Mouse (Mus musculus) stomach, embryonic 14.5 days (tissue): ENCODE measurements around the gene Tmc8. TPM values are rescaled to one million over a fixed set of nuclear protein-coding genes. Genes with fewer than 3 reads are reported as not detected.

ENCODE experiments used
- ATAC-seq: fragments of 200-750 bp; cut with Nextera tagmentation; 2 replicates; pipeline ENCODE4 v1.8.0; 2017; ENCODE audit warnings: low read depth, moderate TSS enrichment; ENCODE audit not compliant: insufficient number of reproducible peaks, insufficient read depth, low FRiP score
- H3K27ac ChIP-seq: fragments of 300-500 bp; sonication (generic); 2 replicates; pipeline ENCODE4 v1.5.1; 2014; ENCODE audit warnings: mild to moderate bottlenecking, low read length, moderate library complexity, mixed read lengths
- H3K27me3 ChIP-seq: fragments of 300-500 bp; sonication (generic); 2 replicates; pipeline ENCODE4 v1.6.1; 2014; ENCODE audit warnings: low read length, control low read depth, mixed read lengths; ENCODE audit not compliant: control insufficient read depth, insufficient read depth
- H3K36me3 ChIP-seq: fragments of 300-500 bp; sonication (generic); 2 replicates; pipeline ENCODE4 v1.6.1; 2014; ENCODE audit warnings: mild to moderate bottlenecking, control low read depth, low read length, moderate library complexity, mixed read lengths; ENCODE audit not compliant: control insufficient read depth, insufficient read depth
- H3K4me1 ChIP-seq: fragments of 300-500 bp; sonication (generic); 2 replicates; pipeline ENCODE4 v1.6.1; 2014; ENCODE audit warnings: low read length, control low read depth, mixed read lengths; ENCODE audit not compliant: control insufficient read depth, insufficient read depth
- H3K4me2 ChIP-seq: fragments of 300-500 bp; sonication (generic); replicated peaks from 2 replicates; pipeline ENCODE4 v1.6.1; 2014; ENCODE audit warnings: low read depth, low read length, control low read depth
- H3K4me3 ChIP-seq: fragments of 300-500 bp; sonication (generic); 2 replicates; pipeline ENCODE4 v1.5.1; 2014; ENCODE audit warnings: low read depth, low read length, control low read depth
- H3K9ac ChIP-seq: fragments of 300-500 bp; sonication (generic); replicated peaks from 2 replicates; pipeline ENCODE4 v1.6.1; 2014; ENCODE audit warnings: low read depth, mild to moderate bottlenecking, control low read depth, low read length, moderate library complexity, mixed read lengths
- H3K9me3 ChIP-seq: fragments of 300-500 bp; sonication (generic); 2 replicates; pipeline ENCODE4 v1.6.1; 2016; ENCODE audit warnings: low read depth, low read length, control low read depth; ENCODE audit not compliant: control insufficient read depth
- WGBS: fragments of 180-500 bp; shearing (Covaris S2); extraction: QIAGEN DNeasy Blood & Tissue Kit; methylation state at CpG from one replicate; pipeline ENCODE4 v1.1.7; 2014; 5-methylcytosine and 5-hydroxymethylcytosine counted together
- polyA plus RNA-seq: library from polyadenylated mRNA; unstranded; fragments of >200 nt; fragmentation: Nextera tagmentation; extraction: Ambion mirVana; gene quantifications from 2 replicates; pipeline ENCODE4 v1.2.1, GENCODE M21; 2014

Tmc8 gene
- polyA plus RNA-seq, 1 experiment from 2014 or later = 1.7 TPM

DNA sequence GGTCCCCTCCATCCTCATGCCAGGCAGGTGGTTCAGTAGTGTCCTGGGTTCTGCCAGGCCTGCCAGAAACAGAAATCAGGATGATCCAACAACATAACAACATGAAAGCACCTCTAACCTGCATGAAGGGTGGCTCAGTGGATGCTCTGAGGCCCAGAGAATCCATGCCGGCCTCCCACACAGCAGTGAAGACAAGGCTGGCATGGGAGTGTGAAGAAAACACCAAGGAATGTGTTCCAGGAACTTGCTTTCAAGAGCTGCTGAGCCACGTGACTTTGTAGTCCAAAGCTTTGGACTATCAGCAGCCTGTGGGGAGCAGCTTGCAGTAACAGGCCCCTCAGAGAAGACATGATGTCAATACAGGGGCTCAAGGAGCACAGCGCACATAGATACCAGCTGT, 15.6 kb upstream of the Tmc8 start:
- Histone ChIP-seq H3K4me1 (peaks cover 6% of the 10 kb centered on the region; the same call in 1 of the 2 replicates), H3K36me3 (peaks cover 27% of the 10 kb centered on the region), H3K27me3 (no peaks in the 10 kb centered on the region), H3K9me3 (no peaks in the 10 kb centered on the region), H3K9ac (no peak overlapping the region), H3K27ac (no peak overlapping the region), H3K4me3 (no peak overlapping the region), H3K4me2 (no peak overlapping the region)
- WGBS = 82% methylated on average over 3 of the region's 3 CpGs
- no peak for ATAC-seq

DNA sequence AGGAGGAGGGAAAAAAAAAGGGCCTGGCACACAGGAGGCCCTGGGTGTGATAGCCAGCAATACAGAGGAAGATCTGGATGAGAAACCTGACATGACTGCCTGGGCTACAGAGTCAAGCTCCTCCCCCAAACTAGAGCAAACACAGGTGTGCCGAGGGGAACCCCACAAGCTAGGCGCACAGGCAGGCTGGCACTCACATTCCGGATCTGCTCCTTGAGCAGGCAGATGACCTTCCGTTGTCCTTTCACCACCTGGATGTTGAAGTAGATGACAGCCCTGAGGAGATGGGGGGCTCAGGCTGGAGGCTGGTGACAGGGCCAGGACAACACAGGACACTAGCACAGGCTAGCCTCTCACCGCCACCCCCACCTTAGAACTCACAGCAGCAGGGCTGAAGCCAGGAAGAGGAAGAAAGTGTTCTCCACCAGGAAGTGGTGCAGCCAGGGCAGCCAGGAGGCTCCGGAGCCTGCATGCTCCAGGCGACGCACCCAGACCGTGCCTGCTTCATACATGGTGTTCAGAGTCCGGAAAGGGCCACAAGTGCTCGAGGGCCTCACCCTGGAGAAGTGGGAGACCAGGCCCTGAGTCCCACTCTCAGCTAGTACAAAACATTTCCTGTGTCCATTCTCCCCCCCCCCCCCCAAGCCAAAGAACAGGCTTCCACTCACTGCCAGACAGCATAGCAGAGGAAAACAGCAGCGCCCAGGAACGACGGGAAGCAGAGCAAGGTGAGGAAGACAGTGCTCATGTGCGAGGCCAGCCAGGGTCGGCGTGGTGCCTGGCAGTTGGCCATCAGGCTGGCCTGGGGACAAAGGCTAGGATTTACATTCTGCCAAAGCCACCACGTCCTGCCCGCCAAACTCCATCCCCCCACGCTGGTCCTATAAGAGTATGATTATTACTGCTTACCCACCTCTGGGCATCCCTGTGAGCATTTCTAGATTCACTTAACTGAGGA, 12.9 kb upstream of the Tmc8 start:
- WGBS = 83% methylated on average over 20 of the region's 20 CpGs
- Histone ChIP-seq H3K27me3 (no peaks in the 10 kb centered on the region), H3K4me3 (no peak overlapping the region), H3K9ac (no peak overlapping the region), H3K36me3 (peaks cover 24% of the 10 kb centered on the region), H3K27ac (no peak overlapping the region), H3K9me3 (no peaks in the 10 kb centered on the region), H3K4me2 (no peak overlapping the region), H3K4me1 (peaks cover 6% of the 10 kb centered on the region; the same call in 1 of the 2 replicates)
- ATAC-seq = no peak

DNA sequence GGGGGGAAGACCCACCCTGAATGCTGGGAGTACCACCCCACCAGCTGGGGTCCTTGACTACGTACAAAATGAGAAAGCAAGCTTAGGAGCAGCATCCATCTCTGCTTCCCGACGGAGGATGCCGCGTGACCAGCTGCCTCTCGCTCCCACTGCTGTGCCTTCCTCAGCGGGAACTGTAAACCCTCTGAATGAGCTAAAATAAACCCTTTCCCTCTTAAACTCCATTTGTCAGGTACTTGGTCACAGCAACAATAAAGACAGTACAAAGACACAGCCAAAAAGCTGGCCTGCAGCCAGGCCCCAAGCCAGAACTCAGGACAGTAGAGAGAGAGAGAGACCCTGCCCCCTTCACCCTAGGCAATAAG, 12.2 kb upstream of the Tmc8 start:
- no peak for ATAC-seq
- H3K4me3 ChIP-seq = no peak overlapping the region
- no peaks in the 10 kb centered on the region for H3K9me3 ChIP-seq
- H3K27me3 ChIP-seq = no peaks in the 10 kb centered on the region
- H3K27ac ChIP-seq = no peak overlapping the region
- peaks cover 21% of the 10 kb centered on the region for H3K36me3 ChIP-seq
- H3K9ac ChIP-seq = no peak overlapping the region
- peaks cover 6% of the 10 kb centered on the region; the same call in 1 of the 2 replicates for H3K4me1 ChIP-seq
- WGBS = 84% methylated on average over 7 of the region's 7 CpGs
- no peak overlapping the region for H3K4me2 ChIP-seq

DNA sequence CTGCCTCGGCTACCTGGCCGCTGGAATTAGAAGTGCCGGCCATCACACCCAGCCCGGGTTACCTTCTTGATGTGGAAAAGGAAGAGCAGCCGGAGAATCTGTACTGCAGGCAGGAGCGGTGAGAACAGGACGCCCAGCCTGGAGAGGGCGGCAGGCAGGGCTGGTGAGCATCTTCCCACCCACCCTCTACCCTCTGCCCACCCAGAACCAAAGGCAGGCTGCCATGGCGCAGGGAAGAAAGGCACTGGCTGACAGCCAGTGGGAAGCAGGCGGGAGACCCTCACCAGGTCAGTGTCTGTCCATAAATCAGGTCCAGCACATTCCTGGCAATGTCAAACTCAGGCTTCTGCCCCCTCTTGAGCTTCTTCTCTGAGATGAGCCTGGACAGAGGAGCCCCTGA, 11.5 kb upstream of the Tmc8 start:
- H3K27me3 ChIP-seq = no peaks in the 10 kb centered on the region

DNA sequence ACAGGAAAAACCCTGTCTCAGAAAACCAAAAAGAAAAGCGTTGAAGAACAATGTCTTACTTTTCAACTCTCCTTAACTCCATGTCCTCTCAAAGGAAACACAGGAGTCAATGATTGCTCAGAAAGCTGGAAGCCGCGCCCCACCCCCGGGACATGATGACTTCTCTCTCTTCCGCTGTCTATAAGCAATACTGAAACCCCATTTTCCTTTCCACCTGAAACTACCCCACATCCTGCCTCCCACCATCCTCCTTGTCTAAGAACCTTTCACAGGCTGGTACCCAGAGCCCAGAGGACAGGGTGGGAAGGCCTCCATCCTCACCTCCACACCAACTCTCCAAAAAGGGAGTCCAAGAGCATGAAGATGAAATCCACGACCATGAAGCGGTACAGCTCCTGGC, 9.5 kb upstream of the Tmc8 start:
- Histone ChIP-seq H3K27me3 (no peaks in the 10 kb centered on the region), H3K36me3 (peaks cover 8% of the 10 kb centered on the region; the same call in 1 of the 2 replicates)
- WGBS = 91% methylated on average over 7 of the region's 7 CpGs

More for the DNA sequence above, 11.5 kb upstream of the Tmc8 start:
- Histone ChIP-seq H3K4me1 (peaks cover 6% of the 10 kb centered on the region; the same call in 1 of the 2 replicates), H3K9me3 (no peaks in the 10 kb centered on the region), H3K4me3 (no peak overlapping the region), H3K36me3 (peaks cover 15% of the 10 kb centered on the region; the same call in 1 of the 2 replicates), H3K27ac (no peak overlapping the region), H3K9ac (no peak overlapping the region), H3K4me2 (no peak overlapping the region)
- no peak for ATAC-seq
- 71% methylated on average over 10 of the region's 10 CpGs for WGBS

DNA sequence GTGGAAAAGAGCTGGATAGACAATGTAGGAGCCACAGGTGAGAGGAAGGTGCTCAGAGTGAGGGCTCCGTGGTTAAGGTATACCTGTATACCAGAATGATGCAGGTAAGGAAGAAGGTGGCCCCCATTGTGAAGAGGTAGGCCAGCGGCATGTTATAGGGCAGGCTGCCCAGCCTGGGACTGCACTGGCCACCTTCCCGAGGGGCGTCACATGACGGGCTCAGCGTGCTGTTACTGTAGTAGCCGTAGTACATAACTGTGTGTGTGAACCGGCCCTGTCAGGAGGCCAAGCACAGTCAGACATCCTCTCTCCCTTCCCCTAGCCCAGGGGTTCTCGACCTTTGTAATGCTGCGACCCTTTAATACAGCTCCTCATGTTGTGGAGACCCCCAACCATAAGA, 7.0 kb upstream of the Tmc8 start:
- Histone ChIP-seq H3K27ac (no peak overlapping the region), H3K4me3 (no peak overlapping the region), H3K9ac (no peak overlapping the region), H3K4me1 (peaks cover 15% of the 10 kb centered on the region), H3K36me3 (peaks cover 8% of the 10 kb centered on the region; the same call in 1 of the 2 replicates), H3K9me3 (no peaks in the 10 kb centered on the region), H3K4me2 (no peak overlapping the region), H3K27me3 (no peaks in the 10 kb centered on the region)
- 93% methylated on average over 10 of the region's 10 CpGs for WGBS
- ATAC-seq = no peak

More for the DNA sequence above, 9.5 kb upstream of the Tmc8 start:
- ATAC-seq = no peak
- Histone ChIP-seq H3K4me2 (no peak overlapping the region), H3K9me3 (no peaks in the 10 kb centered on the region), H3K9ac (no peak overlapping the region), H3K27ac (no peak overlapping the region), H3K4me3 (no peak overlapping the region), H3K4me1 (peaks cover 6% of the 10 kb centered on the region; the same call in 1 of the 2 replicates)

DNA sequence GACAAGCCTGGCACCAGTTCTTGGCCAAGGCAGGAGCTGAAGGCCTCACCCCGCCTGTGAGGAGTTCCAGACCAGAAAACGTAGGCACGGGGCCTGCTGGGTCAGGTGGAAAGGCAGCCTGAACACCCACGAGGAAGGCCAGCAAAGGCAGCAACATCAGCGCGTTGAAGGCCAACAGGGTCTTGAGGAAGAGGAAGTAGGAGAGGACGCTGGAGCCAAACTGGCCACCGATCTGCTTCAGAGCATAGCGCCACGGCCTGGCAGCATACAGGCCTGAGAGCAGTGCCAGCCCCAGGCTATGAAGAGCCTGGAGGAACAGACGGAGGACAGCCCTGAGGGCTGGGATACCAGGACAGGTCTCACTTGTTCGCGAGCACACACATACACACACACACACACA, 6.3 kb upstream of the Tmc8 start:
- H3K4me2 ChIP-seq = no peak overlapping the region
- 90% methylated on average over 13 of the region's 13 CpGs for WGBS
- H3K27me3 ChIP-seq = no peaks in the 10 kb centered on the region
- H3K4me3 ChIP-seq = no peak overlapping the region
- H3K27ac ChIP-seq = no peak overlapping the region
- no peak for ATAC-seq
- H3K9me3 ChIP-seq = no peaks in the 10 kb centered on the region
- peaks cover 8% of the 10 kb centered on the region; the same call in 1 of the 2 replicates for H3K36me3 ChIP-seq
- H3K4me1 ChIP-seq = peaks cover 21% of the 10 kb centered on the region
- H3K9ac ChIP-seq = no peak overlapping the region

DNA sequence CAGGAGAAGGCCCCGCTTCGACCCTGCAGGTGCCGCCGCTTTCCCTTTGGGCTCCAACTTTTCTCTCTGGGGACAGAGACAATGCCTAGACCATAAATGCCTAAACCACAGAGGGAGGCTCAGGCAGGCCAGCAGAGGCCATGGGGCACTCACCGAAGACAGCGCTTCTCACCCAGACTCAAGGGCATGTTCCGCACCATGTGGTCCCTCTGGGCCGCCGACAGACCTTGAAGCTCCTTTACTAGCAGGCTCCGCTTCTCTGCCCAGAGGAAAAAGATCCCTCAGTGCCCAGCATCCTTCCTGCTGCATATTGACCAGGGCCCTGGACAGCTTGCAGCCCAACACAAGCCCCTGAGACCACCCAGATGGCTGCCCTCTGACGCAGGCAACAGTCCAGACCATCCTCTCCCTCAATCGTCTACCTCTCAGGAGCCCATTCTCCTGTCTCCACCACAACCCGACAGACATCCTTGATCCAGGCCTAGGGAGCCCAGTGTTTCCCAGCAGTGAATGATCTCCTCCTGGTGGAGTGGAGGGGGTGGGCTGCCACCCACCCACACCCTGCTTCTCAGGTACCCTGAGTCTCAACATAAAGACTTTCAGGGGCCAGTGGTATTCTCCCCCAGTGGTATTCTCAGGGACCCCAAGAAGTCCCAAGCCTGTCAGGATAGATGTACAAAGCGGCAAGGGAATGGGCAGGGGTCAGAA, 5.6 kb upstream of the Tmc8 start:
- no peak overlapping the region for H3K4me2 ChIP-seq
- peaks cover 8% of the 10 kb centered on the region; the same call in 1 of the 2 replicates for H3K36me3 ChIP-seq
- WGBS = 90% methylated on average over 14 of the region's 14 CpGs
- no peaks in the 10 kb centered on the region for H3K27me3 ChIP-seq
- no peak overlapping the region for H3K4me3 ChIP-seq
- H3K9ac ChIP-seq = no peak overlapping the region
- peaks cover 28% of the 10 kb centered on the region for H3K4me1 ChIP-seq
- no peaks in the 10 kb centered on the region for H3K9me3 ChIP-seq
- ATAC-seq = no peak
- H3K27ac ChIP-seq = no peak overlapping the region
